Mouse (Mus musculus) cortical plate, adult 2 months (tissue): ENCODE measurements around the gene Armc7. TPM values are rescaled to one million over a fixed set of nuclear protein-coding genes. Genes with fewer than 3 reads are reported as not detected.

ENCODE experiments used
- H3K27ac ChIP-seq: fragments of 200-500 bp; 2 replicates; pipeline ENCODE4 v1.5.1; 2012; ENCODE audit warnings: low read length, control low read depth, inconsistent platforms; ENCODE audit not compliant: insufficient read depth
- H3K4me1 ChIP-seq: fragments of 200-500 bp; 2 replicates; pipeline ENCODE4 v1.6.1; 2011; ENCODE audit warnings: low read length; ENCODE audit not compliant: control insufficient read depth, insufficient read depth
- H3K4me3 ChIP-seq: fragments of 200-500 bp; 2 replicates; pipeline ENCODE4 v1.5.1; 2011; ENCODE audit warnings: mild to moderate bottlenecking, low read length, control low read depth; ENCODE audit not compliant: insufficient read depth
- CTCF ChIP-seq: fragments of 200-500 bp; IDR thresholded peaks from 2 replicates; pipeline ENCODE4 v1.5.1; 2011; ENCODE audit warnings: mild to moderate bottlenecking, control low read depth, low read length; ENCODE audit not compliant: insufficient read depth; ENCODE audit errors: extremely low read depth
- POLR2A ChIP-seq: fragments of 200-500 bp; IDR thresholded peaks from 2 replicates; pipeline ENCODE4 v1.6.1; 2011; ENCODE audit warnings: mild to moderate bottlenecking, low read length, control low read depth; ENCODE audit not compliant: insufficient read depth; ENCODE audit errors: extremely low read depth
- polyA plus RNA-seq: library from polyadenylated mRNA; depleted of rRNA; stranded (reverse); fragments of >200 nt; gene quantifications from 2 replicates; pipeline ENCODE4 v1.2.3, GENCODE M21; 2012; rRNA removed

Armc7 gene
- polyA plus RNA-seq, 1 experiment: 11.7 TPM

GRCm38 (mm10) chr11:115538045-115538444 is 62.6 kb downstream of the Armc7 start:
- no peak for TF ChIP-seq CTCF
- TF ChIP-seq POLR2A: no peak
- H3K4me3 ChIP-seq: no peak overlapping the region
- H3K27ac ChIP-seq: no peak overlapping the region
- H3K4me1 ChIP-seq: no peaks in the 10 kb centered on the region

Other genes starting within 250 kb of the Armc7 start
- 35.8 and 37.4 TPM in 2 replicates for gene Grin2c, start 208.4 kb upstream of the Armc7 start, polyA plus RNA-seq
- gene Fdxr, start 198.6 kb upstream of the Armc7 start, polyA plus RNA-seq: 32.6 and 33.4 TPM in 2 replicates
- gene Fads6, start 178.0 kb upstream of the Armc7 start, polyA plus RNA-seq: 14.0 and 15.3 TPM in 2 replicates
- gene Otop2, start 168.5 kb upstream of the Armc7 start, polyA plus RNA-seq: 2.2 and 3.4 TPM in 2 replicates
- 0.40 and 0.44 TPM in 2 replicates for gene Ush1g, start 153.6 kb upstream of the Armc7 start, polyA plus RNA-seq
- 0.06 TPM in 1 of 2 replicates, not detected in the other for gene Otop3, start 140.9 kb upstream of the Armc7 start, polyA plus RNA-seq
- gene Hid1, start 107.9 kb upstream of the Armc7 start, polyA plus RNA-seq: 102 and 103 TPM in 2 replicates
- 20.6 and 21.5 TPM in 2 replicates for gene Cdr2l, start 93.8 kb upstream of the Armc7 start, polyA plus RNA-seq
- gene Mrpl58, start 71.9 kb upstream of the Armc7 start, polyA plus RNA-seq: 121 and 124 TPM in 2 replicates
- 720 and 722 TPM in 2 replicates for gene Atp5h, start 55.7 kb upstream of the Armc7 start, polyA plus RNA-seq
- 75.0 and 81.1 TPM in 2 replicates for gene Kctd2, start 55.5 kb upstream of the Armc7 start, polyA plus RNA-seq
- not detected in 2 replicates for gene Trim80, start 35.1 kb upstream of the Armc7 start, polyA plus RNA-seq
- gene Slc16a5, start 13.2 kb upstream of the Armc7 start, polyA plus RNA-seq: not detected in 2 replicates
- 85.5 and 85.8 TPM in 2 replicates for gene Nt5c, start 16.2 kb downstream of the Armc7 start, polyA plus RNA-seq
- gene Jpt1, start 38.7 kb downstream of the Armc7 start, polyA plus RNA-seq: 206 and 211 TPM in 2 replicates
- 329 and 331 TPM in 2 replicates for gene Sumo2, start 60.6 kb downstream of the Armc7 start, polyA plus RNA-seq
- gene Nup85, start 88.8 kb downstream of the Armc7 start, polyA plus RNA-seq: 70.6 and 70.8 TPM in 2 replicates
- 46.6 and 50.5 TPM in 2 replicates for gene Mrps7, start 128.3 kb downstream of the Armc7 start, polyA plus RNA-seq
- 55.4 and 56.5 TPM in 2 replicates for gene Gga3, start 128.4 kb downstream of the Armc7 start, polyA plus RNA-seq
- 37.2 and 39.7 TPM in 2 replicates for gene Mif4gd, start 137.3 kb downstream of the Armc7 start, polyA plus RNA-seq
- 88.3 and 91.8 TPM in 2 replicates for gene Slc25a19, start 152.6 kb downstream of the Armc7 start, polyA plus RNA-seq
- gene Grb2, start 232.9 kb downstream of the Armc7 start, polyA plus RNA-seq: 106 and 110 TPM in 2 replicates